Mouse (Mus musculus): ENCODE measurements around the gene Chil4.

The Chil4 gene

GRCm38 (mm10) chr3:106170522-106171053 is 48.7 kb downstream of the Chil4 start:
- no peak for DNase-seq (ENCODE audit: low spot score in 2 of 2)

GRCm38 (mm10) chr3:106167464-106167863 is 51.8 kb downstream of the Chil4 start, which contains the start of gene Chil3:
Gene Chil3 (minus strand): TSS chr3:106167564.
- no peak for DNase-seq (ENCODE audit: low spot score in 2 of 2)

- no peak for DNase-seq (ENCODE audit: low spot score in 2 of 2)
These were observed 64.9 kb downstream of the Chil4 start for GRCm38 (mm10) chr3:106154413-106154812.
